Mouse (Mus musculus) T-helper 2 cell (primary cell): Measurements from ENCODE around the gene Def6.

ENCODE experiments used
- in situ Hi-C: fragments of 300-600 bp; cut with MboI, MseI; formaldehyde crosslinking; loops from one replicate; pipeline ENCODE4 v1.15.1; 2025; ENCODE audit warnings: high pct_unique_total_duplicates

The Def6 gene

GRCm38 (mm10) chr17:28207092-28207491 lies 486 bp upstream of the Def6 start:
- in situ Hi-C loops: no loop called here

GRCm38 (mm10) chr17:28208314-28208612 lies 685 bp downstream of the Def6 start:
- in situ Hi-C loops: no loop called here

DNA sequence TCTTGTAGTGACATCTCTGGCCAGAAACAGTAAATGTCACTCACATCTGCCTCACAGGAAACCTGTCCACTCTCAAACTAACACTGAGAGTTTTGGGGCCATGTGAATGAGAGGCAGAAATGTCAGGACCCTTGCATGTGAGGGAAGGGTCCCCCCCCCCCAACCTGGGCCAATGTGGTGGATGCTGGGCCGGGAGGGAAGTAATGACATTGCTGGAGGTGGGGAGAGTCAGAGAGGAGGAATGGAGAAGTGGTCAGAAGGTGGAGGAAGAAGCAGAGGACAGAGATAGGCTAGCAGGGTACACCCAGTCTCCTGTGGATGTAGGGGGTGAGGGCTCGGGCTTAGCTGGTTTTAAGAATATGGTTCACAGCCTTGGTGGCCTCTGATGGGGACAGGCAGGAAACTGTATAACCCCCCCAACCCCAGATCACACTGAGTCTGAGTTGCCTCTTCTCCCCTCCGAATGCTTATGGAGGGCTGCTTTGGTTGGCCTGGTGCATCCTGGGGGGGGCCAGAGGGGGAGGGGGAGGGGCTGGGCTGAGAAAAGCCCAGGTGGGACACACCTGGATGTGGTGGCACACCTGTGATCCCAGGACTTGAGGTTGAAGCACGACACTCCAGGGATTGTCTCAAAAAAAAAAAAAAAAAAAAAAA lies 2.0 kb downstream of the Def6 start:
- in situ Hi-C loops: no loop called here

GRCm38 (mm10) chr17:28211921-28212341 lies 4.4 kb downstream of the Def6 start:
- in situ Hi-C loops: no loop called here

- in situ Hi-C loops: no loop called here
Observed at GRCm38 (mm10) chr17:28212391-28212790, 4.8 kb downstream of the Def6 start.

- in situ Hi-C loops: no loop called here
Observed at GRCm38 (mm10) chr17:28213236-28213635, 5.7 kb downstream of the Def6 start.

DNA sequence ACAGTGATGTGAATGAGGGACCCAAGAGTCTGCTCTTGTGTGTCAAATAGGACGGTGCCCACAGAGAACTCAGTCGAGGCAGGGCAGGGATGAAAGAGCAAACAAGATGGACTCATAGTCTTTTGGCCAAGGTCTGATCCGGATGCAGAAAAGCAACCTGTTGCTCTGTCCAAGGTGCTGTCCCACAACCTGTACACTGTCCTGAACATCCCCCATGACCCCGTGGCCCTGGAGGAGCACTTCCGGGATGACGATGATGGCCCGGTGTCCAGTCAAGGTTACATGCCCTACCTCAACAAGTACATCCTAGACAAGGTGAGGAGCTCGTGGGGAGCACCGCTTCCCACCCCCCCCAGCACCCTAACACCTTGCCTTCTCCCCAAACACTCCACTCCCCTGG lies 9.2 kb downstream of the Def6 start:
- in situ Hi-C loops: no loop called here

GRCm38 (mm10) chr17:28217721-28218649 lies 10.4 kb downstream of the Def6 start:
- in situ Hi-C loops: no loop called here

DNA sequence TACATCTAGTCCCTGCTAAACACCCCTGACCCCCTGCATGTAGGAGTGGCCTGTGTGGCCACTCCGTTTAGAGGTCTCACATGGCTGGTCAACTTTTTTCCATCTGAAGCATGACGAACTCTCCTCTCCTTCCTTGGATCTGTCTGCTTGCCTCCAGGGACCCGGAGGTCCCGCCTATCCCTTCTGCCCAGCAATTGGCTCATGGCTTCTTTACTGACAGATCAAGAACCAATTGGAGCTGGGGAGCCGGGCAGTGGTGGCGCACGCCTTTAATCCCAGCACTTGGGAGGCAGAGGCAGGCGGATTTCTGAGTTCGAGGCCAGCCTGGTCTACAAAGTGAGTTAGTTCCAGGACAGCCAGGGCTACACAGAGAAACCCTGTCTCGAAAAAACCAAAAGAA lies 14.9 kb downstream of the Def6 start:
- in situ Hi-C loops: loop anchor here (10.0 kb wide), 1 partner anchor 292 kb away; the partner anchor contains the start of gene Fkbp5

DNA sequence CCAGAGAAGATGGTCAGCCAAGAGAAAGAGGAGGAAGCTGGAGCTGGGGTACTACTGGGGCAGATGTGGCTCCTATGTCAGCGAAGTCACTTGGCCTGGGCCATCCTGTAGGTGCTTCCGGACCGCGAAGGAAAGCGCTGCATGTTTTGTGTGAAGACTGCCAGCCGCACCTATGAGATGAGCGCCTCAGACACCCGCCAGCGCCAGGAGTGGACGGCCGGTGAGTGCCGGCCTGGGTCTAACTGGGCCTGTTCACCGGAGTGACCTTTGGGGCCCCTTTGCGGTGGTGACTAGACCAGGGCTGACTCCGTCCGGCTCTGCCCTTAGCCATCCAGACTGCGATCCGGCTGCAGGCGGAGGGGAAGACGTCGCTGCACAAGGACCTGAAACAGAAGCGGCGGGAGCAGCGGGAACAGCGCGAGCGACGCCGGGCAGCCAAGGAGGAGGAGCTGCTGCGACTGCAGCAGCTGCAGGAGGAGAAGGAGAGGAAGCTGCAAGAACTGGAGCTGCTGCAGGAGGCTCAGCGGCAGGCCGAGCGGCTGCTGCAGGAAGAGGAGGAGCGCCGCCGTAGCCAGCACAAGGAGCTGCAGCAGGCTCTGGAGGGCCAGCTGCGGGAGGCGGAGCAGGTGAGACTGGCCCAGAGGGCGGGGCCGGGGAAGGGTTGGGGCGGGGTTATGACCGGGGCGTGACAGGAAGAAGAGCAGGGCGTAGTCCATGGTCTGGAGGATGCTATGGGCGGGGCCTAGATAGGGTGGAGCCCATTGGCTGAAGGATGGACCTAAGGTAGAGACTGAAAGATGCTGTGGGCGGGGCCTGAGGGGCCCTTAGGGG lies 16.2 kb downstream of the Def6 start:
- in situ Hi-C loops: loop anchor here (10.0 kb wide), 1 partner anchor 291 kb away; the partner anchor contains the start of gene Fkbp5

DNA sequence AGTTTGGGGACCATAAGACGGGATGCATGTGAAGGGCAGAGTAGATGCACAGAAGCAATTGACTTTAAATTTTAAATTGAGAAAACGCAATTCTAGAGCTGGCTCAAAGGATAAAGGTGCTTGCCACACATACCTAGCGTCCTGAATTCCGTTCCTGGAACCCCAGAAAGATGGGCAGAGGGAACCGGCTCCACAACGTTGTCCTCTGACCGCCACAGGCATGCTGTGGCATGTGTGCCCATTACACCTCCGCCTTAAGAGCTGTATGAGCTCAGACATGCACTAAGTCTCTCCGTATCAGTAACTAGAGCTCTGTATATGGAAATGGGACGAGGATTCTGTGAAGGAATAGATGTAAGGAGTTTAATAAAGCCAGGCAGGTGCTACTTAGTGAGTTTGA lies 17.0 kb downstream of the Def6 start:
- in situ Hi-C loops: loop anchor here (10.0 kb wide), 1 partner anchor 290 kb away; the partner anchor contains the start of gene Fkbp5

DNA sequence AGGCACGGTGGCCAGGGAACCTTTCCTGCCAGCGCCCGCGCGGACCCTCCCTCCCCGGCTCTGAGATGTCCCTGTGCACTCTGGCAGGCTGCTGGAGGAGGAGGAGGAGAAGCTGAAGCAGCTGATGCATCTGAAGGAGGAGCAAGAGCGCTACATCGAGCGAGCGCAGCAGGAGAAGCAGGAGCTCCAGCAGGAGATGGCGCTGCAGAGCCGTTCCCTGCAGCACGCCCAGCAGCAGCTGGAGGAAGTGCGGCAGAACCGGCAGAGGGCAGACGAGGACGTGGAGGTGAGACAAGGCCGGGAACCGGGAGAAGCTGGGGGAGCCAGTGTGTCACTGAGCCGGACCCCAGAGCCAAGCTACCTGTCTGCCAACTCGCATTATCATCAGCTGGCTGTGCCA lies 18.4 kb downstream of the Def6 start:
- in situ Hi-C loops: loop anchor here (10.0 kb wide), 1 partner anchor 289 kb away; the partner anchor contains the start of gene Fkbp5

DNA sequence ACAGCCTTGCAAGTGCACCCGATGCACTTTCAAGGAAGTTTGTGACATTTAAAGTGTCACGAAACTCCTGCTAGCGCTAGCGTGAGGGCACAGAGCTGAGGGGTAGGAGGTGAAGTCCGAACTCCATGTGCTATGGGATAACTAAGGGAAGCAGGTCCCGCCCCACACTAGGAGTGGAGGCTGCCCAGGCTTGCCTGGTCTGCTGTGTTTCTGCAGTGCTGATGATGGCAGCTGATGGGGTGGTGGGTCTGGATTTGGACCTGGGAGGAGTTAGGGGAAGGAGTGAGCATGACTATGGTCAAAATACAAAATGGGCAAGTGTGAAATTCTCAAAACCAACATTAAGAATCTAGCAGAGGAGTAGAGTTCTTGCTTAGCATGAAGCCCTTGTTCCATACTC lies 22.9 kb downstream of the Def6 start:
- in situ Hi-C loops: no loop called here

DNA sequence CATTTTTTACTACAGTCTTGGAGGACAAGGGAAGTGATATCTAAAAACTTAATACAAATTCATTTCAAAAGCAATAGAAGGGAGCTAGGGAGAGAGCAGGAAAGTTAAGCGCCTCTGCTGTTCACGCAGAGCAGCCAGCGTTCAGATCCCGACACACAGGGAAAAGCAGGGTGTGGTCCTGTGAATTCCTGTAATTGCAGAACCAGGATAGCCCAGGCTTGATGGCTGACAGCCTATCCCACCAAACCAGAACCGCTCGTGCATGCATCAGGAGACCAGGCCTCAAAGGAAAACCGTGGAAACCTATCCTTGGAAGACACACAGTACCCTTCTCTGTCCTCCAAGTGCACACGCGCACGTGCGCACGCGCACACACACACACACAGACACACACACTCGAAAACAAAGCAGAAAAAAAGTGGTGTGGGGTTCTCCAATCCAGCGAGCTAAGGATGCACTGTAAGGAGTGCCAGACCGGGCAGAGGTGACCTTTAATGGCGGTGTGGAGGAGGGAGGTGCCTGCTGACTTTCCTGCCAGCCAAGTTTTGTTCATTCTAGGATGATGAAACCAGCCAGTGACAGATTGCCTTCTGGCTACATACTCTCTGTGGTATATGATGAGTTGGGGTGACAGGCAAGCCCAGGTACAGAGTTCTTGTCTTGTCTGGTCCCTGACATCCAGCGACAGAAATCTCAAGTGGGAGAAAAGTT lies 23.6 kb downstream of the Def6 start:
- in situ Hi-C loops: no loop called here

DNA sequence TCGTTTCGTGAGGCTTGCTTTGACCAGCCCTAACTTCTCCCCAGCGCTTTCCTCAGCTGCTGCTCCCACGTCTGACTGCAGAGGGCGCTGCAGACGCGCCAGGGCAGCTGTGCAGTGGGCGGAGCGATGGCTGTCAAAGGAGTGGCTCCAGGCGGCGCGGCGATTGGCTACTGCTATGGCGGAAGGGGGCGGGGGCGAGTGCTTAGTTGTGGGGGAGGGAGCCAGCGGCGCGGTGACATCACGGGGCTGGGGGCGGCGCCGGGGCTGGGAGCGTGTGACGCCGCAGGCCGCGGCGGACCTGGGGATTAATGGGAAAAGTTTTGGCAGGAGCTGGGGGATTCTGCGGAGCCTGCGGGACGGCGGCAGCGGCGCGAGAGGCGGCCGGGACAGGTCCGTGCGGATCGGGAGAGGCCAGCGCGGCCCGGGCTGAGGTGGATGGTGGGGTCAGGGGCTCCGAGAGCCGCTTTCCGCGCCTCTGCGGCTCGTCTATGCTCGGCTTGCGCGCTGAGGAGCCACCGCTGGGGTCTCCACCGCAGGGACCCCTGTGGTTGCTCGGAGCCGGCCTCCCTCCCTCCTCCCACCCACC lies 25.0 kb downstream of the Def6 start, which contains the start of gene Ppard:
Ppard (plus strand) TSS at position 226 of the 586 bp plus-strand sequence.
- in situ Hi-C loops: no loop called here

GRCm38 (mm10) chr17:28233091-28233731 lies 25.6 kb downstream of the Def6 start:
- in situ Hi-C loops: no loop called here

DNA sequence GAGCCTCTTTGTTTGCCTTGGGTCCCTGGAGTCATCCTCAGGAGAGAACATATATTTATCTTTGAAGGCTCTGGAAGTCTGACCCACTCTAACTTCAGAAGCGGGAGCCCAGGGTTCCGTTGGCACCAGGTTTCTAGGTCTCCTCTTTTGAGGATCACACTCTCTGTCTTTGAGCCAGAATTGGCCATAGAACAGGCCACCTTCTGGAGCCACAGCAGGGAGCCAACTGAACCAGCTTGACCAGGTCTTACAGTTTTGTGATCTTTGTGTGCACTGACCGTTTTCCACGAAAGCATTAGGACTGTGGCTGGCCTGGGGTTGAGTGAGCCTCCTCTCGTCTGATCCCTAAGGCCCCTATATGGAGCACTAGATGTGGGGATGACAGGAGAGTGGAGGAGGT lies 27.1 kb downstream of the Def6 start:
- in situ Hi-C loops: loop anchor here (5.0 kb wide), 2 partner anchors 43 to 83 kb away; no protein-coding TSS in a partner anchor

GRCm38 (mm10) chr17:28235982-28236635 lies 28.5 kb downstream of the Def6 start:
- in situ Hi-C loops: loop anchor here (5.0 kb wide), 2 partner anchors 41 to 81 kb away; no protein-coding TSS in a partner anchor

- in situ Hi-C loops: loop anchor here (5.0 kb wide), 2 partner anchors 41 to 81 kb away; no protein-coding TSS in a partner anchor
Observed at GRCm38 (mm10) chr17:28236636-28237015, 29.0 kb downstream of the Def6 start.
